Mouse (Mus musculus) heart, postnatal 25 days (tissue): ENCODE measurements around the gene Il22ra1. TPM values are rescaled to one million over a fixed set of nuclear protein-coding genes. Genes with fewer than 3 reads are reported as not detected.

Experiments
- DNase-seq: peaks from one replicate; pipeline ENCODE4 v3.0.0; 2022; ENCODE audit warnings: low spot score
- intact Hi-C: fragments of 180-260 bp; cut with DNase I; formaldehyde crosslinking; loops from one replicate; pipeline ENCODE4 v1.15.1; 2025
- total RNA-seq, 2 experiments: library from RNA; stranded (reverse); gene quantifications; 2 replicates each; pipeline ENCODE4 v1.2.3; 2021

Il22ra1 gene
- total RNA-seq, 2 experiments from 2014 or later = 0.13 to 0.28 TPM

- intact Hi-C loops = no loop called here
Measured at GRCm38 (mm10) chr4:135730204-135730603, 2.2 kb downstream of the Il22ra1 start.

GRCm38 (mm10) chr4:135730951-135731350 lies 3.0 kb downstream of the Il22ra1 start:
- DNase-seq = no peak

More at GRCm38 (mm10) chr4:135730204-135730603, 2.2 kb downstream of the Il22ra1 start:
- no peak for DNase-seq

DNA sequence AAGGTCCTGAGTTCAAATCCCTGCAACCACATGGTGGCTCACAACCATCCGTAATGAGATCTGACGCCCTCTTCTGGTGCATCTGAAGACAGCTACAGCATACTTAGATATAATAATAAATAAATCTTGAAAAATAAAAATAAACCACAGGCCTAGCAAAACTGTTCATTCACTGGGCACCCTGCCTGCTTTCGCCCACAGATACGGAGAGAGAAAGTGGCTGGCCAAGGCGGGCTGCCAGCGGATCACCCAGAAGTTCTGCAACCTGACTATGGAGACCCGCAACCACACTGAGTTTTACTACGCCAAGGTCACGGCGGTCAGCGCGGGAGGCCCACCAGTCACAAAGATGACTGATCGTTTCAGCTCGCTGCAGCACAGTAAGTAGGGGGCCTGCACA lies 5.9 kb downstream of the Il22ra1 start:
- intact Hi-C loops = no loop called here
- no peak for DNase-seq

More at GRCm38 (mm10) chr4:135730951-135731350, 3.0 kb downstream of the Il22ra1 start:
- intact Hi-C loops = no loop called here

DNA sequence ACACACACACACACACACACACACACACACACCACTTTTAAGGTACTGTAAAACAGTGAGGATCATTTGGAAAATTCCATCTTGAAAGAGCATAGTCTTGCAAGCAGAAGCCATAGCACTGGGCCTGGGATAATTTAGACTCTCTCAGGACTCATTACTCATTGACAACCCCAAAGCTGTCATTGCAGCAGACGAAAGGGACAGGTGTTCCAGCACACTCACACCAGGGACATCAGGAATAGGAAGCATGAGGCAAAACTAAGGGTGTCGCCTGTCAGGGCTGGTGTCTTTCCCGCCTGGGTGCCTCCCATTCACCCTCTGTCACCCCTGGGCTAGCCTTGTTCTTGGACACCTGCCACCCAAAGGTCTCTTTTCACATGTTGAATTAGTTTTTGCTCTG lies 8.9 kb downstream of the Il22ra1 start:
- intact Hi-C loops = no loop called here
- DNase-seq = no peak

- DNase-seq = no peak
- intact Hi-C loops = no loop called here
Measured at GRCm38 (mm10) chr4:135738237-135738636, 10.3 kb downstream of the Il22ra1 start.

- DNase-seq = no peak
- intact Hi-C loops = no loop called here
Measured at GRCm38 (mm10) chr4:135739148-135739547, 11.2 kb downstream of the Il22ra1 start.

DNA sequence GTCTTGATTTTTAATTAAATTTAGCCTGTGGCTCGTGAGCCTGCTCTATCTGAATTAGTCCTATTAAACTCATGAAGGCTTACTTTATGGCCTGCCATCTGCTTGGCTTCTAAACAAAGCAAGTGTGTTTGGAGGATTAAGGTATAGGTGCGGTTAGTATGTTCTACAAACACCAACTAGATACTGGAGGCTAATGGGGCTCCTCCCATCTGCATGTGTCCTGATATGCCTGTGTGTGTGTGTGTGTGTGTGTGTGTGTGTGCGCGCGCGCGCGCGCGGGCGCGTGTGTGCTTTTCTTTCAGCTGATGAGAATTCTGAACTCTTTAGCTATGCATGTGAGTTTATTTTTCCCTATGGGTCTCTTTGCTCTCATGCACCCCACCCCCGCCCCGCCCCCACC lies 11.7 kb downstream of the Il22ra1 start:
- no peak for DNase-seq
- intact Hi-C loops = no loop called here

DNA sequence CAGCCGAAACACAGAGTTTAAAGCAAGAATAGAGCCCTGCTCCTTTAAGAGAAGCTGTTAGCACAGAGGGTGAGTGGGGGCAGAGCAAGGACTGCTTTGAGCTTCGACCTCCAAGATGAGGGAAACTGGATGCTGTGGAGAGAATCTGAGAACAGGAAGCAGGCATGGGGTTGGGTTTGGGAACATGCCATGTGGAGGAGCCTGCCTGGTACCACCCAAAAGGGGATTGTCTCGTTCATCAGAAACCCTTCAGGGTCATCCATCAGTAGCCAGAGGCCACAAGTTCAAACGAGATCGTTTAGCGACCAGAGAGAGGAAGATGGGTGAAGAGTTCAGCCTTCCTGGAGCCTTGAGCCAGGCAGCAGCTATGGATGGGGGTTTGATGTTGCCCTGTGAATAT lies 15.5 kb downstream of the Il22ra1 start:
- DNase-seq = no peak
- intact Hi-C loops = no loop called here

GRCm38 (mm10) chr4:135744726-135745448 lies 16.9 kb downstream of the Il22ra1 start:
- DNase-seq = no peak
- intact Hi-C loops = no loop called here

- intact Hi-C loops = no loop called here
- DNase-seq = no peak
Measured at GRCm38 (mm10) chr4:135745613-135746012, 17.6 kb downstream of the Il22ra1 start.

GRCm38 (mm10) chr4:135750896-135751295 lies 22.9 kb downstream of the Il22ra1 start:
- intact Hi-C loops = no loop called here
- no peak for DNase-seq

GRCm38 (mm10) chr4:135752106-135752778 lies 24.3 kb downstream of the Il22ra1 start:
- intact Hi-C loops = no loop called here
- DNase-seq = no peak

DNA sequence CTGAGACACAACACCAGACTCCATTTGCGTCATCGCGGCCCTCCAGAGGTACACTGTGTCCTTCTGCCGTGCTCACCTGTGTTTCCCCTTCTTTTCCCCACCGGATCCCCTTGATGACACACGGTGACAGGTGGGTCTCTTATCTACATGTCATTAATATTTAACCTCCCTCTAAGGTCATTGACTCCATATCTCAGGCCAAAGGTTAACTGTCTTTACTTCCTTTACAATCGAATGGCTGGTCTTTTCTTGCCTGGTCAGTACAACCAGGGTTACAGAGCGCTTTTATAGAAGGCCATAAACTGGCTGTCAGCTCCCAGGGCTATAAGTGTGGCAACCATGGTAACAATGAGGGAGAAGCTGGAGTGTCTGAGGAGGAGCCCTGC lies 24.8 kb downstream of the Il22ra1 start:
- DNase-seq = no peak
- intact Hi-C loops = no loop called here

DNA sequence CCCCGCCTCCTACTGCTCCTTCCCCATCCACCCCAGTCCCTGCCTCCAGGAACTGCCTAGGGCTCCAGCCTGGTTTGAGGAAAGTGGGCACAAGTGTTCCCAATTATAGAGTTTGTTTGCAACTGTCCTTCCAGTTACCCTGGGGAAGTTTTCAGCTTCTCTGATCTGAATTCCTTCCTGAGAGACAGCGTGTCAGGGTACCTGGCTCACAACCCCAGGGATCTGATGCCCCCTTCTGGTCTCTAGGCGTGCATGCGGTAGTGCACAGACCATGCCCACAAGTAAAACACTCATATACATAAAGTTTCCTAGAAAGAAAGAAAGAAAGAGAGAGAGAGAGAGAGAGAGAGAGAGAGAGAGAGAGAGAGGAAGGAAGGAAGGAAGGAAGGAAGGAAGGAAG lies 30.4 kb downstream of the Il22ra1 start:
- no peak for DNase-seq
- intact Hi-C loops = no loop called here

DNA sequence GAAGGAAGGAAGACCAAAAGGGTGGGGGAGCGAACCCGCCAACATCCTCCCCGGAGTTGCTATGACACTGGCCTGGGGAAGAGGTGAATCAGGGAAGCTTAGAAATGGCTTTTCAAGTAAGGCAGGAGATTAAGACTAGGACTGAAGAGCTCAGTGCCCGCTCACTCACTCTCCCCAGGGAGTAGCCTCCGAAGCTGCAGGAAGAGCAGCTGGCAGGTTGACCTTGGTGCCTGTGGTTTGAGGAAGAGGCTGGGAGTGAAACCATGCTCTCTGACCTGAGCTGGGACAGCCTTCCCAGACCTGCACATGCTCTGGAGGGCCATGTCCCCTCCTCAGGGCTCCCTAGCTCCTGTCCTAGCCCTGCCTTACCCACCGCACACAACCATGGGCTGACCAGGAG lies 30.9 kb downstream of the Il22ra1 start:
- DNase-seq = no peak
- intact Hi-C loops = no loop called here

GRCm38 (mm10) chr4:135759356-135759976 lies 31.5 kb downstream of the Il22ra1 start, which contains the start of gene Myom3:
Myom3 (plus strand) TSS chr4:135759715.
- intact Hi-C loops = no loop called here
- no peak for DNase-seq

DNA sequence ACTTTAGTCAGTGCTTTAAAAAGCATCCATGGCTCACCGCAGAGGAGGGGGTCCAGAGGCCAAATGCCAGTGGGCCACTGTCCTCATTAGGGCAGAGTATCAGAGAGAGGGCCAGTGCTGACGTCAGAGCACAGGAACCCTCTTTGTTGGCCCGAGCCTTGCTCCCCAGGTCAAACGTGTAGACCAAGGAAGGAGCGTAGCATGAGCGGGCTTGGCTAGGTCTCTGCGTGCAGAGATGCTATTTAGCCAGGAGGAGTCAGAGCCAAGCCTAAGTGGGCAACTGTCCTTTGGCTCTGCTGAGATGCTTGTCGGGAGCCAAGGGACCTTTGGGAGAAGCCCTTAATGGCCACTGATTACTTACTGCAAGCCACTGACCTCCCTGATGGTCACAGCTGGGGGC lies 33.1 kb downstream of the Il22ra1 start:
- DNase-seq = no peak
- intact Hi-C loops = no loop called here

DNA sequence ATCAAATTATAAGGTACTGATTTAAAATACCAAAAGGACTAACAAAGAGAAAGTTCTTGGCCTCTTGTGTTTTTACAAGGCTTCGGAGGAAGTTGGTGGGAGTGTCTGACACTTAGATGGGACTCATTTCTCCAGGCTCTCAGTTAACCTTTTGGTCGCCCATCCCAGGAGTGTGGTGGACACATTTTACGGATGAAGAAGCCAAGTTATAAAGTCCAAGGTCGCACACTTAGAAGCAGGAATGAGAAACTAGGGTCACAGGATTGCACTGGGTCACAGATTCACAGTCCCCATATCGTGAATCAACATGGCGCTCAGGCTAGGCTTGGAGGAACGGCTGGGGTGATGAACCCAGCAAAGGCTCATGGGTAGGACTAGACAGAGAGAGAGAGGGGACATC lies 33.6 kb downstream of the Il22ra1 start:
- intact Hi-C loops = no loop called here
- DNase-seq = no peak

GRCm38 (mm10) chr4:135762251-135762906 lies 34.4 kb downstream of the Il22ra1 start:
- intact Hi-C loops = no loop called here
- DNase-seq = no peak

- intact Hi-C loops = no loop called here
- DNase-seq = no peak
Measured at GRCm38 (mm10) chr4:135764700-135765099, 36.7 kb downstream of the Il22ra1 start.

DNA sequence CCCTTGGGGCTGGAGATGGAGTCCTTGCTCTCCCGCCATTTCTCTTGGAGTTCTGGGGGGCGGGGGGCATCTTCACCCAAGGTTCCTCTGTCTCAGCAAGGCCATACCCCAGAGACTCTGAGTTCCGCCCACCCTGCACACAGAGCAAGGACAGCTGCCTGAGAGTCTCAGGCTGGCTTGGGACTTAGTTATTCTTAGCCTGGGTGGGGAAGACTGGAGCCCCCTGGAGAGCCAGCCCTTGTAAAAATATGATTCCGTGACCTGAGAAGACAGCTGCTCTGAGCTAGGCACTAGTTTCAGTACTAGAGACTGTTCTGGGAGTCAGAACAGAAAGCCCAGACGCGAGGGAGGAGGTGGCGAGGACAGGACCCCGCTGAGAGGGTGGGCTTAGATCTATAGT lies 37.7 kb downstream of the Il22ra1 start:
- intact Hi-C loops = no loop called here
- DNase-seq = no peak
